Mouse (Mus musculus) CH12.LX (cell line): Measurements from ENCODE around the gene Rmi2.

Source experiments
- CTCF ChIP-seq, 2 experiments: IDR thresholded peaks in 1 of 2; conservative IDR thresholded peaks in 1 of 2; 2 replicates each; pipeline ENCODE4 v1.5.1; 2011 to 2012; ENCODE audit warnings: low read depth in 2 of 2, low read length in 2 of 2, improper control_type of control experiment in 1 of 2, inconsistent platforms in 1 of 2, mild to moderate bottlenecking in 1 of 2, moderate library complexity in 1 of 2
- E2F4 ChIP-seq: IDR thresholded peaks from 2 replicates; pipeline ENCODE4 v1.6.1; 2011; ENCODE audit warnings: low read depth, low read length, improper control_type of control experiment; ENCODE audit not compliant: insufficient replicate concordance
- NRF1 ChIP-seq: IDR thresholded peaks from 2 replicates; pipeline ENCODE4 v1.6.1; 2014; ENCODE audit warnings: low read depth, mild to moderate bottlenecking, inconsistent platforms, low read length, improper control_type of control experiment, moderate library complexity
- TCF12 ChIP-seq: IDR thresholded peaks from 2 replicates; pipeline ENCODE4 v1.6.1; 2014; ENCODE audit warnings: low read depth, mild to moderate bottlenecking, inconsistent platforms, low read length, improper control_type of control experiment
- ZNF384 ChIP-seq: IDR thresholded peaks from 2 replicates; pipeline ENCODE4 v1.6.1; 2012; ENCODE audit warnings: low read depth, low read length, improper control_type of control experiment, inconsistent platforms

- TF ChIP-seq NRF1, result no peak
- no peak for TF ChIP-seq E2F4
- TF ChIP-seq TCF12, result no peak
- TF ChIP-seq ZNF384, result peak; percentile 37; the same call in 1 of the 2 replicates
- no peak for TF ChIP-seq CTCF (conservative IDR thresholded peaks at IDR 0.05 in 1 of 2, IDR thresholded peaks at IDR 0.05 in 1 of 2; ENCODE audit: low read depth in 2 of 2, low read length in 2 of 2)
Observed at GRCm38 (mm10) chr16:10842282-10842855, 7.5 kb downstream of the Rmi2 start.
